Mouse (Mus musculus) kidney, adult 2 months (tissue): ENCODE data around the gene Il1rap. TPM values are rescaled to one million over a fixed set of nuclear protein-coding genes. Genes with fewer than 3 reads are reported as not detected.

Experiments
- DNase-seq: peaks from one replicate; pipeline ENCODE4 v3.0.0; 2021
- H3K27ac ChIP-seq: fragments of 200-500 bp; 2 replicates; pipeline ENCODE4 v1.5.1; 2012; ENCODE audit warnings: low read depth, low read length, control low read depth, inconsistent platforms; ENCODE audit not compliant: insufficient read depth
- H3K27me3 ChIP-seq: fragments of 200-500 bp; replicated peaks from 2 replicates; pipeline ENCODE4 v1.6.1; 2012; ENCODE audit warnings: mild to moderate bottlenecking, moderate library complexity, low read length, inconsistent platforms; ENCODE audit not compliant: control insufficient read depth, insufficient read depth
- H3K36me3 ChIP-seq: fragments of 200-500 bp; 2 replicates; pipeline ENCODE4 v1.6.1; 2012; ENCODE audit warnings: mild to moderate bottlenecking, moderate library complexity, low read length, inconsistent platforms; ENCODE audit not compliant: control insufficient read depth, insufficient read depth
- H3K4me1 ChIP-seq: fragments of 200-500 bp; 2 replicates; pipeline ENCODE4 v1.6.1; 2011; ENCODE audit warnings: low read length; ENCODE audit not compliant: control insufficient read depth, insufficient read depth
- H3K4me3 ChIP-seq: fragments of 200-500 bp; 2 replicates; pipeline ENCODE4 v1.5.1; 2011; ENCODE audit warnings: mild to moderate bottlenecking, low read depth, low read length, control low read depth; ENCODE audit not compliant: insufficient read depth
- CTCF ChIP-seq: fragments of 200-500 bp; conservative IDR thresholded peaks from 2 replicates; pipeline ENCODE4 v1.5.1; 2011; ENCODE audit warnings: low read depth, mild to moderate bottlenecking, control low read depth, low read length, moderate library complexity, mixed read lengths; ENCODE audit not compliant: insufficient read depth, insufficient read length
- POLR2A ChIP-seq: fragments of 200-500 bp; IDR thresholded peaks from one replicate; pipeline ENCODE4 v1.6.1; 2011; ENCODE audit warnings: low read depth, low read length, control low read depth
- WGBS: fragments of 180-500 bp; shearing (Covaris S2); methylation state at CpG from one replicate; pipeline ENCODE4 v1.1.7; 2018; 5-methylcytosine and 5-hydroxymethylcytosine counted together
- polyA plus RNA-seq: library from polyadenylated mRNA; depleted of rRNA; stranded (reverse); fragments of >200 nt; gene quantifications from 2 replicates; pipeline ENCODE4 v1.2.3, GENCODE M21; 2012

Gene Il1rap
- polyA plus RNA-seq, 1 experiment = 3.1 TPM

GRCm38 (mm10) chr16:26612499-26613220, 31.2 kb downstream of the Il1rap start:
- 86% methylated on average over 10 of the region's 10 CpGs for WGBS
- TF ChIP-seq POLR2A (no peak), CTCF (no peak)

GRCm38 (mm10) chr16:26623141-26623540, 41.6 kb downstream of the Il1rap start:
- H3K4me1 ChIP-seq = no peaks in the 10 kb centered on the region
- no peaks in the 10 kb centered on the region for H3K27me3 ChIP-seq
- DNase-seq = no peak
- WGBS = 83% methylated on average over 1 of the region's 1 CpGs
- no peaks in the 10 kb centered on the region for H3K36me3 ChIP-seq
- no peak overlapping the region for H3K27ac ChIP-seq
- TF ChIP-seq CTCF (no peak), POLR2A (no peak)
- H3K4me3 ChIP-seq = no peak overlapping the region

More at GRCm38 (mm10) chr16:26612499-26613220, 31.2 kb downstream of the Il1rap start:
- no peaks in the 10 kb centered on the region for H3K4me1 ChIP-seq
- H3K36me3 ChIP-seq = no peaks in the 10 kb centered on the region
- no peak overlapping the region for H3K27ac ChIP-seq
- no peaks in the 10 kb centered on the region for H3K27me3 ChIP-seq
- no peak for DNase-seq
- H3K4me3 ChIP-seq = no peak overlapping the region

- WGBS = 83% methylated on average over 3 of the region's 3 CpGs
- H3K27ac ChIP-seq = no peak overlapping the region
- no peaks in the 10 kb centered on the region for H3K36me3 ChIP-seq
- TF ChIP-seq CTCF = no peak
- TF ChIP-seq POLR2A = no peak
- no peak for DNase-seq
- H3K4me3 ChIP-seq = no peak overlapping the region
- H3K27me3 ChIP-seq = no peaks in the 10 kb centered on the region
- H3K4me1 ChIP-seq = no peaks in the 10 kb centered on the region
These were observed 44.6 kb downstream of the Il1rap start for GRCm38 (mm10) chr16:26626065-26626464.

- no peak overlapping the region for H3K4me3 ChIP-seq
- H3K27me3 ChIP-seq = no peaks in the 10 kb centered on the region
- no peak for DNase-seq
- H3K4me1 ChIP-seq = no peaks in the 10 kb centered on the region
- H3K36me3 ChIP-seq = no peaks in the 10 kb centered on the region
- no peak overlapping the region for H3K27ac ChIP-seq
- 72% methylated on average over 2 of the region's 2 CpGs for WGBS
- TF ChIP-seq CTCF (no peak), POLR2A (no peak)
These were observed 53.3 kb downstream of the Il1rap start for GRCm38 (mm10) chr16:26634800-26635199.

- TF ChIP-seq POLR2A (no peak), CTCF (no peak)
- Histone ChIP-seq H3K36me3 (no peaks in the 10 kb centered on the region), H3K4me3 (no peak overlapping the region), H3K27me3 (no peaks in the 10 kb centered on the region), H3K4me1 (no peaks in the 10 kb centered on the region), H3K27ac (no peak overlapping the region)
- WGBS = 62% methylated on average over 6 of the region's 6 CpGs
- DNase-seq = no peak
These were observed 61.6 kb downstream of the Il1rap start for GRCm38 (mm10) chr16:26643077-26643476.

GRCm38 (mm10) chr16:26646066-26646465, 64.6 kb downstream of the Il1rap start:
- H3K4me1 ChIP-seq = no peaks in the 10 kb centered on the region
- no peaks in the 10 kb centered on the region for H3K27me3 ChIP-seq
- no peak overlapping the region for H3K4me3 ChIP-seq
- TF ChIP-seq CTCF = no peak
- no peak for TF ChIP-seq POLR2A
- 54% methylated on average over 2 of the region's 2 CpGs for WGBS
- DNase-seq = no peak
- no peak overlapping the region for H3K27ac ChIP-seq
- H3K36me3 ChIP-seq = no peaks in the 10 kb centered on the region

- no peak overlapping the region for H3K27ac ChIP-seq
- no peaks in the 10 kb centered on the region for H3K27me3 ChIP-seq
- no peak for DNase-seq
- no peak overlapping the region for H3K4me3 ChIP-seq
- WGBS = 84% methylated on average over 1 of the region's 1 CpGs
- no peak for TF ChIP-seq POLR2A
- no peak for TF ChIP-seq CTCF
- no peaks in the 10 kb centered on the region for H3K36me3 ChIP-seq
- no peaks in the 10 kb centered on the region for H3K4me1 ChIP-seq
These were observed 65.5 kb downstream of the Il1rap start for GRCm38 (mm10) chr16:26647036-26647435.
